Mouse (Mus musculus): ENCODE data around the gene Sec22c.

DNA sequence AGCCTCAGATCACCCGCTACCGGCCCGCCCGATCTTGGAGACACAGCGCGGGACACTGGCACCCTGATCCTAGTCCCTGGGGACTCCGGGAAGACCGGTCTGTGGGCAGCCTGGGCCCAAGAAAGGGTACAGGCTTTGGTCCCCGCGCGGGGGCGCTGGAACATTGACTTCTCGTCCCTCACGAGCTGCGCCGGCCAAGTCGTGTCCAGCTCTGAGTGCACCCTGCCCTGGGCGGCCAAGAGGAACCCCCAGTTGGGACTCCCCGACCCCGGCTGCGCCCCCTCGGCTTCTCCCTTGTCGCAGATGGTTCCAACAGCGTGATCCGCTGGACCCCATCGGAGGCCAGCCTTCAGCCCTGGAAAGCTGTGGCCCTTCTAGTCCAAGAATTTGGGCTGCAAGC is 63.3 kb downstream of the Sec22c start, which contains the start of gene Lyzl4:
- TF ChIP-seq GATA1 (IDR thresholded peaks at IDR 0.05; ENCODE audit: low read length) = no peak
- TF ChIP-seq TAL1 (IDR thresholded peaks at IDR 0.05; ENCODE audit: low read length) = no peak

Data from erythroblast, embryonic 14.5 days (primary cell).